Mouse (Mus musculus) heart, postnatal 36 days (tissue): ENCODE measurements around the gene Jph4. TPM values are rescaled to one million over a fixed set of nuclear protein-coding genes. Genes with fewer than 3 reads are reported as not detected.

Source experiments
- DNase-seq, 2 experiments: peaks; one replicate each; pipeline ENCODE4 v3.0.0; 2021 to 2022
- intact Hi-C: fragments of 180-260 bp; cut with DNase I; formaldehyde crosslinking; loops from one replicate; pipeline ENCODE4 v1.15.1; 2025
- total RNA-seq, 2 experiments: library from RNA; stranded (reverse); gene quantifications; 2 replicates each; pipeline ENCODE4 v1.2.3; 2021

The Jph4 gene
- total RNA-seq, 2 experiments from 2014 or later: 0.14 TPM

DNA sequence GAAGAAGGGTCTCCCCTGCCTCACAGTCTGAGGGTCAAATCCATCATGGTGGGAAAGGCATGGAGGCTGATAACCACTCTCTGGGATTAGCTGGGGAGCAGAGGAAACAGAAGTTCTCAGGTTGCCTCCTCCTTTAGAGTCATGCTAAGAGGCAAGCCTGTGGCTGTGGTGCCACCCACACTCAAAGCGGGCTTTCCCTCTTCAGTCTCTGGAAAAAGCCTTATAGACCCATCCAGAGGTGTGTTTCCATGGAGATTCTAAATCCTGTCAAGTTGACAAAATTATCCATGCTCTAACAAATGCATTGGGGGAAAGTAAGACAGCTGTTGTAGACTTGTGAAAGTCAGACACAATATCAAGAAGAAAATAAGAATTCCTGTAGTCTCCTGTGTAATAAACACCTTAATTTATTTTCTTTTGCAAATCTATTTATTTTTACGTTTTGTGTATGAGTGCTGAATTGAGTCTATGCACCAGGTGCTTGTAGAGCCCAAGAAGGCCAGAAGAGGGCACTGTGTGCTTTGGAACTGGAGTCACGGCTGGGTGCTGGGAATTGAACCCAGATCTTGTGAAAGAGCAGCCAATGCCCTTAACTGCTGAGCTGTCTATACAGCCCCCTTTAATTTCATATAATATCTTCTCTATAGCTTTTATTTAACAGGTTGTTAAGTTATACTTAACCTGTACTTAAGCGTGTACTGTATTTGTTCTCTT lies 2.8 kb upstream of the Jph4 start:
- intact Hi-C loops: no loop called here
- DNase-seq: no peak

GRCm38 (mm10) chr14:55118852-55119251 lies 2.1 kb upstream of the Jph4 start:
- intact Hi-C loops: no loop called here
- no peak for DNase-seq

DNA sequence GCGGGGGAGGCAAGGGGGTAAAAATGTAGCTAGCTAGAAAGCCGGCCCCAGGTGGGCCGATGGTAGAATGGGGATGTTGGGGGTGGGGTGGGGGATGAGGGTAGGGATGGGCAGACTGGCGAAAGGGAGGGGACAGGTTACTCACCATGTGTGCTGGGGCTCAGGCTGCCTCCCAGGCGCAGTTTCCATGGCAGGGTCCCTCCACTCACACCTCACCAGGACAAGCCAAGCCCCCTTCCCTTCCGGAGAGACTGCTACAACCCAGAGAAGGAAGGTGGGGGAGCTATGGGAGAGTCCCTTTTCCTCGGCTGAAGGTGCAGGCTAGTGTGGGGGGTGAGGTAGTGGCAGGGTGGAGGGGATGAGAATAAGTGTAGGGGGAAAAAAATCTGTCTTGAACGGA lies 889 bp downstream of the Jph4 start:
- no peak for DNase-seq
- intact Hi-C loops: no loop called here

DNA sequence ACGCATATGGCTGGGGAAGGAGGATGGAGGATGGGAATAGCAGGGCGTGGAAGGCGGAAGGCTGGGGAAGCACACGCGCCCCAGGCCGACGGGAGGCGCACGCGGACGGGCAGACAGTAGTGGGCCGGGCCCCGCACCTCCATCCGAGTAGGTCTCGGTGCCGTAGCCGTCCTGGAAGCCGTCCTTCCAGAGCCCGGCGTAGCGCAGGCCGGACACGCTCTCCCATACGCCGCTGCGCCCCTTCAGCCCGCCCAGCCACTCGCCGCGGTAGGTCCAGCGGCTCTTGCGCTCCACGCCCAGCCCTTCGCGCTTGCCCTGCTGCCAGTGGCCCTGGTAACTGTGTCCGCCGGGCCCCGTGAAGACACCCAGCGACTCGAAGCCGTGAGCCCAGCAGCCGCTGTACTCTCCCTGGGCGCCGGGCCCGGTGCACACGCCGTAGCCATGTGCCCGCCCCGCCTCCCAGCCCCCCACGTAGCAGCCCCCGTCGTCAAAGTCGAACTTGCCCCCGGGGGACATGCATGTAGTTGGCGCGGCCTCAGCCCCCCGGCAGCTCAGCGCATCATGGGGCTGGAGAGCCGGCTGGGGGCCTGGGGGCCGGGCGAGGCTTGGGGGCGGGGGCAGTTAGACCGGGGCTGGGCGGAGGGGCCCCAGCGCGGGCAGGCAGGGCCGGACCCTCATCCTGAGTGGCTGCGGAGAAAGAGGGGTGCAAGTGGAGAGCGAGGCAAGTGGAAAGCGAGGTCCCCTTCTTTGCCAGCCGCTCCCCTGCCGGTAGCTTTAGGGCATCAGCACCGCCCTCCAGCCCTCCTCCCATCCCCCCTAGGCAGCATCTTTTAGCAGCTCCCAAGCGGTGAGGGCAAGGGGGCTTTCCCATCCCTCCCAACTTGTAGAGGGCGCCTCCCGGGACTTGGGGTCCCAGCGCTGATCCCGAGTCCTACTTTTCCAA lies 1.7 kb downstream of the Jph4 start:
- intact Hi-C loops: no loop called here
- DNase-seq: no peak

- intact Hi-C loops: no loop called here
- no peak for DNase-seq
Measured at GRCm38 (mm10) chr14:55113975-55114645, 2.6 kb downstream of the Jph4 start.

DNA sequence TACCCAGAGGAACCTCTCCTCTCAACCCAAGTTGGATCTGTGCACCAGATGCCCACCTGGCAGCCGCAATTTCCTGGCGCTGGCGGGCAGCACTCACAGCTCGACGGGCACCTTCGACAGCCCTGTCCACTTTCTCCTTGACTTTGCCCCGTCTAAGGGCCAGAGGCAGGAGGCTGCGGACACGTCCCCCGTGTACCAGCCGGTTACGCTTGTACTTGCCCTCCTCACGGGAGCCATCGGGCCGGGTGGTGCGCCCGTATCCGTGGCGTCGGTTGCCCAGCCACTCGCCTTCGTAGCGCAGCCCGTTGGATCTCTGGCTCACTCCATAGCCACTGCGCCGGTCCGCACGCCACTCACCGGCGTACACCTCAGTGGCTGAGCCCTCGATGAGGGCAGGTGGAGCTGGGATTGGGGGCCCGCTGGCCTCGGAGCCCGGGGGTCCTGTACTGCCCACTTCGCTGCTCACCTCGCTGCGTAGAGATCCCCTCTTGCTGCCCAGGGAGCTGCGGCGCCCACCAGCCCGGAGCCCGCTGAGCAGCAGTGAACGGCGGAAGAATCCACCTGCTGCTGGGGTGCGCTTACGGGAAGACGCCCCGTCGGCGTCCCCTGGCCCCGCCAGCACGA lies 3.3 kb downstream of the Jph4 start:
- DNase-seq: no peak
- intact Hi-C loops: no loop called here

- intact Hi-C loops: no loop called here
- no peak for DNase-seq
Measured at GRCm38 (mm10) chr14:55111720-55112119, 5.0 kb downstream of the Jph4 start.

GRCm38 (mm10) chr14:55110076-55110475 lies 6.7 kb downstream of the Jph4 start:
- intact Hi-C loops: no loop called here
- DNase-seq: no peak

DNA sequence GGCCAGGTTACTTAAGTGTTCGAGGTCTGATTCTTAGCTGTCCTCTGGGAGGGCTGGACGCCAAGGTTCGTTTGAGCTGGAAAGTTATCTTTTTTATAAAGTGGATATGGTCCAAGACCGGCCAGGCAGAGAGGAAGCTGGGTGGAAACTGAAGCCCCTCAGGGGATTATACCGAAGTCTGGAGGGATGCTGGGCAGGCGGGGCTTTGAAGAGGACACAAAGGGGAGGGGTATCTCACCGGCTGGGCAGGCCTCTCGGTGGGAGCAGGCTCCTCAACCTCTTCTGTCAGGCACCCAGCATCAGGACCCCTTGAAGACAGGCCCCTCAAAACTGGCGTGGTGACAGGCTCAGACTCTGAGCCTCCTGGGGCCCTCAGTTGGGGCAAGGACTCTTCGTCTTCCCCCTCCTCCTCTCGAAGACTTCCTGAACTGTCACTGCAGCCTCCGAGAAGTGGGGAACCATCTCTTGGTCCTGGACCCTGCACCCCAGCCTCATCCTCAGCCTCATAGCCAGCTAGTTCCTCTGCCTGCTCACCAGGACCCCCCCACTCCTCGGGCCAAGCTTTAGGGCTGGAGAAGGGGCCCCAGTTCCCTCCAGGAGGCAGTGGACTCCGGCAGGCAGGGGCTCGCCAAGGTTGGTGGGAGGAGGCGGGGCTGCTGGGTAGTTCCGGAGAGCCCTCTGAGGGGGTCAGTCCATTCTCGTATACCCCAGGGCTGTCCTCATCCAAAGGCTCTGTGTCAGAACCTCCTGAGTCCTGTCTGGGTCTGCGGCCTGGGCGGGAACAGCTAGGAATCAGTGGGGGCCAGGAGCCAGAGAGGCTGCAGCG lies 7.5 kb downstream of the Jph4 start:
- no peak for DNase-seq
- intact Hi-C loops: no loop called here

- intact Hi-C loops: no loop called here
- no peak for DNase-seq
Measured at GRCm38 (mm10) chr14:55108202-55108870, 8.4 kb downstream of the Jph4 start.

DNA sequence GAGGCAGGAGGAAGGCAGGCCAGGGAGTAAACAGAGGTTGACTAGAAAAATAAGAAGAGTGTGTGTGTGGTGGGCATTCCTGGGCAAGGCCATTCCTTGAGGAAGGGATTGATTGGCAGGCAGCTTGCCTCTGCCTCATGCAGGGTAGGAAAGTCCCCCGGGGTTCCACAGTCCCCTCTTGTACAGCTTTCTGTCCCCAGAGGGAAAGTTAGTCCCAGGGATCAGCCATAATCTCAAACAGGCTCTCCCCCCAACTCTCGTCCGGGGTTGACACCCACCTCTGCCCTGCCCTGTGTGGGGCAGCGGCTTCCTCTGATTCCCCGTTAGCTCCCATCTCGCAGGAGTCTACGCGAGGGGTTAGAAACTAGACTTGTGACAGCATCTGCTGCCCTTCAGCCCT lies 9.7 kb downstream of the Jph4 start:
- DNase-seq: no peak
- intact Hi-C loops: no loop called here

DNA sequence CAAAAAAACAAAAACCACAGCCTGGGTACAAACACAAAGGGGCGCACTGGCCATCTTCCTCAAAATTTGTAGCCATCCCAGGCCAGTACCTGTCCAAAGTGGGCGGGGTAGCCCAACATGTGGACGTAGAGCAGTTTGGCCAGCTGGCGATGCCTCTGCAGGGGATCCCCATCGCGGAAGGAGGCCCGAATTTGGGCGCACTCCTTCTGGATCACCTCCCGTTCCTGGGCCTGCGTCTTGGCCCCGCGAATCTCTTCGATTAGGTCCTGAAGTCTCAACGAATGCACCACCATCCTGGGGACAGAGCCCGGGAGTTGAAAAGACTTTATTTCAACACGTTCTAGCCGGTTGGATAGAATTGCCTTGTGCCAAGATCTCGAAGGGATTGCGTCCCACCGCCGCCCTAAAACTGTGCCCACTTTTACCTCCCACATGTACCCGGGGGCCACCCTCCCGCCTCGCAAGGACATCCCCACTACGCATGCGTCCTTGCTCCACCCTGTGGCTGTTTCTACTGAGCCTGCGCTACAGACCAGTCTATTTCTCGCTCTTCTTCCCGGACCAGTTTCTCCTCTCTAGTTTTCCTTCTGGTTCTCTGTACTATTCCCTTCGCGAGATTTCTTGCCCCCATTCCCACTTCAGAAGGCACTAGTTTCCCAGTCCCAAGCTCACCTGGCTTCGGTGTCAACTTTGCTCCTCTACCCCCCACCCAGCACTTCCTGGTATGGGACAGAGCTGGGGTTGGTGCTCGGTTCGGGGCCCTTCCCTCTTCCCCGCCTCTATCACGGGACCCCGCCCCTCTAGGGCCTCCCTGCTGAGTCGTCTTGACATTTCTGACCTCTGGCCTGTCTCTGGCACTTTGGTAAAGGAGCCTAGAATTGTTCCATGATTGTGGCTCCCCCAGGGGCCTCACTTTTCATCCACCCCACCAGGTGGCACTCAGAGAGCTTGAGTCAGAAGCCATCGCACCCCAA lies 10.6 kb downstream of the Jph4 start, which contains the start of gene Ap1g2:
Gene Ap1g2 (minus strand): TSS at position 758 of the 974 bp plus-strand sequence.
- peak; percentile 81 to 88 for DNase-seq
- intact Hi-C loops: no loop called here

GRCm38 (mm10) chr14:55105386-55105785 lies 11.3 kb downstream of the Jph4 start:
- intact Hi-C loops: no loop called here
- DNase-seq: no peak

GRCm38 (mm10) chr14:55104365-55104764 lies 12.4 kb downstream of the Jph4 start:
- no peak for DNase-seq
- intact Hi-C loops: loop anchor here (5.0 kb wide), 1 partner anchor 262 kb away; no protein-coding TSS in a partner anchor

DNA sequence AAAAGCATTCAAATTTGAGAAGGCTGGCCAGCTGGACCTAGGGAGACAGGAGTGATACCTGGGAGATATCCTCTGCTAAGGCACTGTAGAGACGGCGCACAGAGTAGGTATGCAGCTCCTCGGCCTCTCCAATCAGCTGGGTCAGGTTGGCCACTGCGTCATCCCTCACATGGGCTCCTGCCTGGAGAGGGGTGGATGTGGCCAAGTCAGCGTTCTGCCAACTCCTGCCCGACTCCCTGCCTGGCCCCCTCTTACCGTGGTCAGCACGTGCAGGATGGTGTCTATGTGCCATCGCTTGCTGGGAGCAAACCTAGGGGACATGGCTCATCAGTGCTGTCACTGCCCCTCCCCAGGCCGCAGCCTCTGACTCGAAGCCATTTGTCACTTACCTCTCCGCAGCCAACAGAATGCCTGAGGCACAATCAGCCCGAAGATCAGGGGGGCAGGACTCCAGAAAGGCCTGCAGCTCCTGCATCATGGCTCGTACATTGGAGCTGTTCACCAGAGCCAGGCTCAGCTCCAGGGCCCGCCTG lies 14.4 kb downstream of the Jph4 start:
- intact Hi-C loops: loop anchor here (5.0 kb wide), 1 partner anchor 260 kb away; no protein-coding TSS in a partner anchor
- DNase-seq: no peak

GRCm38 (mm10) chr14:55101592-55101991 lies 15.1 kb downstream of the Jph4 start:
- peak in 1 of 2 experiments; percentile 53 for DNase-seq
- intact Hi-C loops: loop anchor here (5.0 kb wide), 1 partner anchor 259 kb away; no protein-coding TSS in a partner anchor

DNA sequence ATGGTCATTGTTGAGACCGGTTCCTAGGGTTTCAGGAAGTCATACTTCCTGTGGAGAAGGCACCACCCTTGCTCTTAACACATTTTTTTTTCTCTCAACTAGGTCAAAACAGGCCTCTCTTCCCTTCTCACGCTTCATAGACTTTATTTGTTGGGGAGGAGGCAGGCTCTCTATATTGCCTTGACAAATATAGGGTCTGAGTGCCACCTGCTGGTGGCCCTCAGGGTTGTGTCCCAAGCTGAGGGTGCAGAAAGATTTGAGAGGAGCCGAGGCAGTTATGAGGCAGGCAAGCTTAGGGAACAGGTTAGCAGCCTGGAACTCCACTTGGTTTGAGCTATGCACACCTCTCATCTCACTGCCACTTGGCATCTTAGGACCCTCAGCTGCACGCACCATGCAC lies 18.7 kb downstream of the Jph4 start:
- DNase-seq: no peak
- intact Hi-C loops: loop anchor here (2.0 to 5.0 kb wide), 2 partner anchors 73 to 201 kb away; no protein-coding TSS in a partner anchor
